Mouse (Mus musculus): ENCODE results near the gene H2al1o.
"Not testable (repeated sequence)": the region's sequence is repeated elsewhere in the genome, so short reads cannot be mapped to it uniquely, and the experiment has no call there.

H2al1o gene

DNA sequence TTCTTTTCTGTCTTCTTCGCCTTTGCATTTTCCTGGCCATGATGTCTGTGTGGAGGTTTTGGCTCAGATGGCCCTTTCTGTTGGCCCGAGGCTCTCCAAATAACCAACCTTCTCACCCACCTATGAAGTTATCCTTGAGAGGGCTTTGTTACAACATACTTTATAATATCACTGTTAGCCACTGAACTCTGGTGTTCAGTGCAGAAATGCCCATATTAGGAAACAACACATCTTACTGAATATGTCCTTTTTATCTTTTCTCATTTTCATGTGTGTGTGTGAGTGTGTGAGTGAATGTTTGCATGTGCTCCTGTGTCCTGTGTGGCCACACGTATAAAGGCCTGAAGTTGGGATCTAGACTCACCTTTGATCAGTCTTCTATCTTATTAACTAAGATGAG lies at the start of gene H2al1o:
H2al1o (minus strand) TSS at position 101 of the 400 bp plus-strand sequence.
- not testable (repeated sequence) for DNase-seq

DNA sequence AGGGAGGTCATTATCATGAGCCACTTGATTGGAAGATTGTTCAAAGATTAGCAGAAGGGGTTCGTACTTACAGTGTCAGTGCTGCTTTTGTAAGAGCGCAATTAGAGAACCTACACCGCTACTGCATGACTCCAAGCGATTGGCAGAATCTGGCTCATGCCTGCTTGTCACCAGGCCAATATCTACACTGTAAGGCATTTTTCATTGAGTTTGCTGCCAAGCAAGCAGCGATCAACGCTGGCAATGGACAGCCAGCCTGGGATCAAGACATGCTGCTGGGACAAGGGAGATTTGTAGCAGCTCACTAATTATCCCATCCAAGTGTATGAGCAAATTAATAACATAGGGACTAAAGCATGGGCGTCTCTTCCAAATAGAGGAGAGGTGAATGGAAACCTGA lies 25.8 kb upstream of the H2al1o start:
- not testable (repeated sequence) for DNase-seq

- DNase-seq: no peak
These were observed 35.3 kb downstream of the H2al1o start for GRCm38 (mm10) chrX:9536881-9537280.

Data from kidney, adult 8-10 months (tissue).